Mouse (Mus musculus): ENCODE data around the gene Gm20388.

Gene Gm20388

GRCm38 (mm10) chr8:122814608-122815007 is 2904.0 kb downstream of the Gm20388 start:
- no peak for DNase-seq (ENCODE audit: low spot score in 2 of 2)

- DNase-seq (ENCODE audit: low spot score in 2 of 2) = no peak
Measured at GRCm38 (mm10) chr8:122816965-122817364, 2906.3 kb downstream of the Gm20388 start.

- no peak for DNase-seq (ENCODE audit: low spot score in 2 of 2)
Measured at GRCm38 (mm10) chr8:122817724-122818496, 2907.3 kb downstream of the Gm20388 start.

GRCm38 (mm10) chr8:122819776-122820175 is 2909.1 kb downstream of the Gm20388 start:
- no peak for DNase-seq (ENCODE audit: low spot score in 2 of 2)

- DNase-seq (ENCODE audit: low spot score in 2 of 2) = no peak
Measured at GRCm38 (mm10) chr8:122824571-122824970, 2913.9 kb downstream of the Gm20388 start.

GRCm38 (mm10) chr8:122824986-122825385 is 2914.3 kb downstream of the Gm20388 start:
- no peak for DNase-seq (ENCODE audit: low spot score in 2 of 2)

GRCm38 (mm10) chr8:122825408-122825807 is 2914.8 kb downstream of the Gm20388 start:
- DNase-seq (ENCODE audit: low spot score in 2 of 2) = no peak

GRCm38 (mm10) chr8:122829396-122829795 is 2918.8 kb downstream of the Gm20388 start:
- DNase-seq (ENCODE audit: low spot score in 2 of 2) = no peak

- DNase-seq (ENCODE audit: low spot score in 2 of 2) = peak; percentile 90 to 94
Measured at GRCm38 (mm10) chr8:122830349-122831061, 2919.9 kb downstream of the Gm20388 start.

- no peak for DNase-seq (ENCODE audit: low spot score in 2 of 2)
Measured at GRCm38 (mm10) chr8:122834416-122834815, 2923.8 kb downstream of the Gm20388 start.

GRCm38 (mm10) chr8:122834971-122835370 is 2924.3 kb downstream of the Gm20388 start:
- DNase-seq (ENCODE audit: low spot score in 2 of 2) = peak; percentile 56 to 79

- no peak for DNase-seq (ENCODE audit: low spot score in 2 of 2)
Measured at GRCm38 (mm10) chr8:122836199-122836598, 2925.6 kb downstream of the Gm20388 start.

- DNase-seq (ENCODE audit: low spot score in 2 of 2) = no peak
Measured at GRCm38 (mm10) chr8:122836696-122837095, 2926.1 kb downstream of the Gm20388 start.

- no peak for DNase-seq (ENCODE audit: low spot score in 2 of 2)
Measured at GRCm38 (mm10) chr8:122844161-122844560, 2933.5 kb downstream of the Gm20388 start.

- DNase-seq (ENCODE audit: low spot score in 2 of 2) = no peak
Measured at GRCm38 (mm10) chr8:122845662-122846061, 2935.0 kb downstream of the Gm20388 start.

- DNase-seq (ENCODE audit: low spot score in 2 of 2) = no peak
Measured at GRCm38 (mm10) chr8:122847829-122848561, 2937.4 kb downstream of the Gm20388 start, which contains the start of gene Cdh15. Cdh15 (plus strand) TSS chr8:122847966.

- no peak for DNase-seq (ENCODE audit: low spot score in 2 of 2)
Measured at GRCm38 (mm10) chr8:122849152-122849910, 2938.7 kb downstream of the Gm20388 start.

- no peak for DNase-seq (ENCODE audit: low spot score in 2 of 2)
Measured at GRCm38 (mm10) chr8:122850641-122851240, 2940.1 kb downstream of the Gm20388 start.

GRCm38 (mm10) chr8:122851692-122852545 is 2941.3 kb downstream of the Gm20388 start:
- DNase-seq (ENCODE audit: low spot score in 2 of 2) = no peak

- DNase-seq (ENCODE audit: low spot score in 2 of 2) = no peak
Measured at GRCm38 (mm10) chr8:122852546-122852905, 2941.9 kb downstream of the Gm20388 start.
